Mouse (Mus musculus) intestine, postnatal 0 days (tissue): Measurements from ENCODE around the gene Plppr2. TPM values are rescaled to one million over a fixed set of nuclear protein-coding genes. Genes with fewer than 3 reads are reported as not detected.

Experiments
- ATAC-seq: fragments of 200-750 bp; cut with Nextera tagmentation; 2 replicates; pipeline ENCODE4 v1.8.0; 2017; ENCODE audit warnings: mild to moderate bottlenecking, moderate TSS enrichment, moderate library complexity
- H3K27ac ChIP-seq: fragments of 300-500 bp; sonication (generic); 2 replicates; pipeline ENCODE4 v1.5.1; 2014; ENCODE audit warnings: mild to moderate bottlenecking, low read depth, low read length, moderate library complexity
- H3K27me3 ChIP-seq: fragments of 300-500 bp; sonication (generic); replicated peaks from 2 replicates; pipeline ENCODE4 v1.6.1; 2014; ENCODE audit warnings: low read length, mixed read lengths; ENCODE audit not compliant: control insufficient read depth, insufficient read depth
- H3K36me3 ChIP-seq: fragments of 300-500 bp; sonication (generic); 2 replicates; pipeline ENCODE4 v1.6.1; 2014; ENCODE audit warnings: mild to moderate bottlenecking, moderate library complexity; ENCODE audit not compliant: control insufficient read depth, insufficient read depth
- H3K4me1 ChIP-seq: fragments of 300-500 bp; sonication (generic); replicated peaks from 2 replicates; pipeline ENCODE4 v1.6.1; 2014; ENCODE audit warnings: antibody characterized with exemption, low read length, mixed read lengths; ENCODE audit not compliant: control insufficient read depth, insufficient read depth
- H3K4me2 ChIP-seq: fragments of 300-500 bp; sonication (generic); replicated peaks from 2 replicates; pipeline ENCODE4 v1.6.1; 2014; ENCODE audit warnings: low read depth, mild to moderate bottlenecking, moderate library complexity
- H3K4me3 ChIP-seq: fragments of 300-500 bp; sonication (generic); 2 replicates; pipeline ENCODE4 v1.5.1; 2014; ENCODE audit warnings: low read depth, low read length
- H3K9ac ChIP-seq: fragments of 300-500 bp; sonication (generic); 2 replicates; pipeline ENCODE4 v1.6.1; 2014; ENCODE audit warnings: mild to moderate bottlenecking, low read depth, low read length
- H3K9me3 ChIP-seq: fragments of 300-500 bp; sonication (generic); 2 replicates; pipeline ENCODE4 v1.6.1; 2016; ENCODE audit warnings: mixed run types; ENCODE audit not compliant: control insufficient read depth
- CTCF ChIP-seq: sonication (generic); IDR thresholded peaks from 2 replicates; pipeline ENCODE4 v1.5.1; 2016; ENCODE audit warnings: low read depth, mild to moderate bottlenecking, control low read depth, antibody characterized with exemption, moderate library complexity
- WGBS: fragments of 180-500 bp; shearing (Covaris S2); extraction: QIAGEN DNeasy Blood & Tissue Kit; methylation state at CpG from one replicate; pipeline ENCODE4 v1.1.7; 2014; 5-methylcytosine and 5-hydroxymethylcytosine counted together
- polyA plus RNA-seq: library from polyadenylated mRNA; unstranded; fragments of >200 nt; fragmentation: Nextera tagmentation; extraction: Ambion mirVana; gene quantifications from 2 replicates; pipeline ENCODE4 v1.2.1, GENCODE M21; 2015

Plppr2 gene
- polyA plus RNA-seq, 1 experiment from 2014 or later: 3.2 TPM

DNA sequence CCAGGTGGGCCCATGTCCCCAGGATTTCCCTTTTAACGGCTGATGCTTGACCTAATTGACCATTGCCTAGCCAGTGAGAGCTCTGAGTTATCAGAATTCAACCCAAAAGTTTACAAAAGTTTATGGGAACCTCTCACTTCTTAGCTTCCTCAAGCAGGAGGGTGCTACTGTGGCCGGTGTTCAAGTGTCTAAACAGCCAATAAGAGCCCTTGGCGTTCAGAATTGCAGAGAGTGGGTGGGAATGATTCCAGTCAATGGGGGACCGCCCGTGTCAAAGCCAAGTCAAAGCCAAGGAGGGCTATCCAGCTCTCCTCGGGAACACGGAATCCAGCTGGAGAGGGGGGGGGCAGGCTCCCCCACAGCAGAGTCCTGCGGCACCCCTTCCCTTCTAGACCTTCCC lies 11.3 kb downstream of the Plppr2 start:
- WGBS: 48% methylated on average over 8 of the region's 8 CpGs
- Histone ChIP-seq H3K9me3 (no peaks in the 10 kb centered on the region), H3K9ac (no peak overlapping the region), H3K4me2 (no peak overlapping the region), H3K4me1 (no peaks in the 10 kb centered on the region; the same call in 1 of the 2 replicates), H3K27ac (no peak overlapping the region), H3K4me3 (no peak overlapping the region), H3K27me3 (peaks cover 5% of the 10 kb centered on the region; the same call in 1 of the 2 replicates), H3K36me3 (no peaks in the 10 kb centered on the region)
- ATAC-seq: no peak
- no peak for TF ChIP-seq CTCF

DNA sequence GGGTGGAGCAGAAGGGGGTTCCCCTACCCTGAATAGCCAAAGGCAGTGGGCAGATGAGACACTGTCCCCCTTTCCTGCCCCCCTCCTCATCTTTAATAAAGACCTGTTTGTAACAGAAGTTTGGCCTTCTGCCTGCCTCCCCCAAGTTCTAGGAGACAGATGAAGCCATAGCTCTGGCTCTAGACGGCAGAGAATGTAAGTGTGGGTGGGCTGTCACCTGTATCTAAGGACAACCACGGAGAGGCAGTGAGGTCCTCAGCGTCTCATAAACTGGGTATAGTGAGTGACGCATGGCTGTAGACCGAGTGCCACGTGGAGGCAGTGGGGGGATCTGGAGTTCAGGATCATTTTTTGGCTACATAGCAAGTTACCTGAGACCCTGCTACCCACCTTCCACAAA lies 12.0 kb downstream of the Plppr2 start:
- no peak overlapping the region for H3K4me3 ChIP-seq
- no peaks in the 10 kb centered on the region; the same call in 1 of the 2 replicates for H3K4me1 ChIP-seq
- H3K27me3 ChIP-seq: peaks cover 3% of the 10 kb centered on the region; the same call in 1 of the 2 replicates
- H3K9me3 ChIP-seq: no peaks in the 10 kb centered on the region
- H3K9ac ChIP-seq: no peak overlapping the region
- no peak overlapping the region for H3K27ac ChIP-seq
- no peak for ATAC-seq
- TF ChIP-seq CTCF: no peak
- WGBS: 66% methylated on average over 6 of the region's 6 CpGs
- no peak overlapping the region for H3K4me2 ChIP-seq
- no peaks in the 10 kb centered on the region for H3K36me3 ChIP-seq

DNA sequence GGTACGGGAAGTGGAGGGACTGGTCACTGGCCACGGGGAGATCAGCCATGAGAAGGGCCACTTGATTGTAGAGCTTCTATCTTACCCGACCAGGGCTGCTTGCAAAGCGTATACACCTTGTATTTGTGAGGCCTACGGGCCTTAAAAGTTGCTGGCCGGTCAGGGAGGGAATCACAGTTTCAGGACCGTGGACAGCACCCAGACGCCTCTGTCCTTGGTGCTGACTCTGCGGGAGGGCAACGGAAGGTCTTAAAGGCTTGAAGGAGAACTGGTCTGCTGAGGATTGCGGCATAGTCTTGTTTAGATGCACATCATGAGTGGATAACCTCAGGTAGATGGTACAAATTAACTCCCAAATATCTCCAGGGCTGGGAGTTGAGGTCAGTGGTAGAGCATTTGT lies 13.5 kb downstream of the Plppr2 start:
- Histone ChIP-seq H3K27ac (no peak overlapping the region), H3K4me1 (no peaks in the 10 kb centered on the region), H3K36me3 (no peaks in the 10 kb centered on the region), H3K27me3 (no peaks in the 10 kb centered on the region; the same call in 1 of the 2 replicates), H3K9ac (no peak overlapping the region), H3K9me3 (no peaks in the 10 kb centered on the region), H3K4me2 (no peak overlapping the region), H3K4me3 (no peak overlapping the region)
- no peak for TF ChIP-seq CTCF
- WGBS: 16% methylated on average over 11 of the region's 11 CpGs
- no peak for ATAC-seq

GRCm38 (mm10) chr9:21951977-21952376 lies 15.1 kb downstream of the Plppr2 start:
- no peak overlapping the region for H3K4me3 ChIP-seq
- H3K4me1 ChIP-seq: no peaks in the 10 kb centered on the region
- H3K9me3 ChIP-seq: no peaks in the 10 kb centered on the region
- TF ChIP-seq CTCF: peak; percentile 59
- no peak overlapping the region for H3K4me2 ChIP-seq
- no peaks in the 10 kb centered on the region for H3K36me3 ChIP-seq
- WGBS: 66% methylated on average over 3 of the region's 3 CpGs
- no peak for ATAC-seq
- no peaks in the 10 kb centered on the region; the same call in 1 of the 2 replicates for H3K27me3 ChIP-seq
- no peak overlapping the region for H3K9ac ChIP-seq
- no peak overlapping the region for H3K27ac ChIP-seq

DNA sequence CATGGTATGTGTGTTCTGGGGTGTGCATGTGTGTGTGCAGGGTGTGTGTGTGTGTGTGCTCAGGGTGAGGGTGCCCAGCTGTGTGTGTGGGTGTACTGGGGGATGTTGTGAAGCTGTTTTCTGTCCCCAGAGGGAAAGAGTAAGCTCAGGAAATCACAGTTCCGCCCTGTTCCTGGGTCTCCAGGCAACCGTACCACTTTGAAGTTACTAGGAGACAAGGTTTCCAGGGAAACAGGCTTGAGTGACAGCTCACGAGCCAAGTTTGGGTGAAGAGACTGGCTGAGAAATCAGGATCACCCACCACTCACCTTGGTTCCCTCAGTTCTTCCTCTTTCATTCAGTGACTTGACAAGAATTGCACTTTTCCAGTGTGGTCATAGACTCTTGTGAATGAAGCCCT lies 16.8 kb downstream of the Plppr2 start:
- Histone ChIP-seq H3K27me3 (no peaks in the 10 kb centered on the region), H3K9ac (no peak overlapping the region), H3K4me2 (no peak overlapping the region), H3K27ac (no peak overlapping the region), H3K9me3 (no peaks in the 10 kb centered on the region), H3K36me3 (no peaks in the 10 kb centered on the region), H3K4me3 (no peak overlapping the region), H3K4me1 (no peaks in the 10 kb centered on the region)
- no peak for ATAC-seq
- TF ChIP-seq CTCF: no peak
- 18% methylated on average over 3 of the region's 3 CpGs for WGBS

DNA sequence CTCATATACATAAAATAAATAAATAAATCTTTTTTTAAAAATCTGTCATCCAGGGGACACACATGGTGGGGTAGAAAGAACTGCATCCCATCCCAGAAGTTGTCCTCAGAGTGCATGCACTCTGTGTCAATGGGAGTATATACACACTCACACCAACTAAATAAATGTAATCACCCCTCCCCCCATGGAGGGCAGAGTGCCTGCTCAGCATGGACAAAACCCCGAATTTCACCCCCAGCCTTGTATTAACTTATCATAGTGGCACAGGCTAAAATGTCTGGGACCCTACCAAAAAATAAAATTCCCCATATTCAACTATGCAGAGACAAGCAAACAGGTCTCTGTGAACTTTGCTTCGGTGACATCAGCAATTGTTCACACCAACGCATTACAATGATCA lies 17.8 kb downstream of the Plppr2 start:
- H3K27me3 ChIP-seq: no peaks in the 10 kb centered on the region; the same call in 1 of the 2 replicates
- 59% methylated on average over 3 of the region's 3 CpGs for WGBS
- ATAC-seq: no peak
- no peaks in the 10 kb centered on the region for H3K4me1 ChIP-seq
- no peaks in the 10 kb centered on the region for H3K9me3 ChIP-seq
- H3K4me2 ChIP-seq: peak overlapping the region; percentile 53; the same call in 1 of the 2 replicates
- no peak for TF ChIP-seq CTCF
- H3K4me3 ChIP-seq: no peak overlapping the region
- no peak overlapping the region for H3K27ac ChIP-seq
- H3K9ac ChIP-seq: no peak overlapping the region
- no peaks in the 10 kb centered on the region for H3K36me3 ChIP-seq

- under 1% methylated on average over 18 of the region's 18 CpGs for WGBS
- H3K36me3 ChIP-seq: no peaks in the 10 kb centered on the region
- H3K4me1 ChIP-seq: no peaks in the 10 kb centered on the region
- ATAC-seq: peak; percentile 50
- H3K9ac ChIP-seq: no peak overlapping the region
- H3K4me3 ChIP-seq: peak overlapping the region; percentile 67
- peak; percentile 62 for TF ChIP-seq CTCF
- peak overlapping the region; percentile 53 for H3K4me2 ChIP-seq
- H3K9me3 ChIP-seq: no peaks in the 10 kb centered on the region
- H3K27ac ChIP-seq: peak overlapping the region; percentile 1; the same call in 1 of the 2 replicates
- peaks cover under 1% of the 10 kb centered on the region; the same call in 1 of the 2 replicates for H3K27me3 ChIP-seq
Measured at GRCm38 (mm10) chr9:21955225-21955569, 18.4 kb downstream of the Plppr2 start.
